Mouse (Mus musculus) thymus, postnatal 4 days (tissue): ENCODE data around the gene Lzts2.

Experiments
- DNase-seq: peaks from one replicate; pipeline ENCODE4 v3.0.0; 2021

Lzts2 gene

DNA sequence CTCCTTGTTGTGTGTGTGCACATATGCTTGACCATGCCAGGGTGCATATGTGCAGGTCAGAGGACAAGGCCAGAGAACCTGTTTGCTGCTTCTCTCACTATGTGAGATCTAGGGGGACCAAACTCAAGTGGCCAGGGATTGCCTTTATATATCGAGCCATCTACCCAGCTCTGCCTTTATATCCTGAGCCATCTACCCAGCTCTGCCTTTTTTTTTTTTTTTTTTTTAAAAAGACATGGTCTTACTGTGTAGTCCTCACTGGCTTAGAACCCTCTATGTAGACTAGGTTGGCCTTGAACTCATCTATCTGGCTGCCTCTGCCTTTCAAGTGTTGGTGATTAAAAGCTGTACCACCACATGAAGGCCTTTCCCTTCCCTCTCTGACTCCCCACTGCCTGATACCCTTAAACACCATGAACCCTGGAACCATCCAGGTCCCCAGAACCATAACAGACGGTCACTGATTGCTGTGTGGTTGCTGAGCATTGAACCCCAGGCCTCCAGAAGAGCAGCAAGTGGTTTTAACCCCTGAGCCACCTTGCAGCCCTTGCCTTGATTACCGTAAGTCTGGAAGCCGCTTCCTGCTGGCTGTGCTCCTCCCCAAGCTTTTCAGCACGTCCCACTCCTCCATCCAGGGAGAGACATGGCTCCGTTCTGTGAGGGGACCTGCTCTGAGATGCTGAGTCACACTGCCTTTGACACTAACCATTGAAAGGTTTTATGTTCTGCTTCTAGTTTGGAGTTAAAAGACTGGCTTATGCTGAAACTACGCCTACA is 10.3 kb upstream of the Lzts2 start:
- no peak for DNase-seq

DNA sequence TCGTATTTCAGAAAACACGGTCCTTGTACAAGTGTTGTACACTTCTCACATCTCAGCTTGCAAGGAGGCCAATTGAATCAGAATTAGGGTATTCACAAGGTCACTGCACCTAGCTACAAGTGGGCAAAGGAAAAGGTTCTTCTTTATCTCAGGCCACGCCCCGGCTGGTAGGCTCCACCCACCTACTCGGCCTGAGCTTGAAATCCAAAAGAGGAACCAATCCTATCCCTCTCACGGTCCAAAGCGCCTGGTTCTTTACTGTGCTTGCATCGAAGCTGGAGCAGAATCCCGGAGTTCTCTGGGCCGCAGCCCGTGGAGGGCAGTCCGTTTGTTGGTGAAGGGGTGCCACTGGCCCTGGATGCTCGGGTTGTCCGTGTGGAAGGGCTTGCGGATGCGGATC is 8.8 kb upstream of the Lzts2 start, which contains the start of gene Twnk:
Gene Twnk (plus strand): TSS at position 220 of the 400 bp plus-strand sequence.
- peak; percentile 68 for DNase-seq

DNA sequence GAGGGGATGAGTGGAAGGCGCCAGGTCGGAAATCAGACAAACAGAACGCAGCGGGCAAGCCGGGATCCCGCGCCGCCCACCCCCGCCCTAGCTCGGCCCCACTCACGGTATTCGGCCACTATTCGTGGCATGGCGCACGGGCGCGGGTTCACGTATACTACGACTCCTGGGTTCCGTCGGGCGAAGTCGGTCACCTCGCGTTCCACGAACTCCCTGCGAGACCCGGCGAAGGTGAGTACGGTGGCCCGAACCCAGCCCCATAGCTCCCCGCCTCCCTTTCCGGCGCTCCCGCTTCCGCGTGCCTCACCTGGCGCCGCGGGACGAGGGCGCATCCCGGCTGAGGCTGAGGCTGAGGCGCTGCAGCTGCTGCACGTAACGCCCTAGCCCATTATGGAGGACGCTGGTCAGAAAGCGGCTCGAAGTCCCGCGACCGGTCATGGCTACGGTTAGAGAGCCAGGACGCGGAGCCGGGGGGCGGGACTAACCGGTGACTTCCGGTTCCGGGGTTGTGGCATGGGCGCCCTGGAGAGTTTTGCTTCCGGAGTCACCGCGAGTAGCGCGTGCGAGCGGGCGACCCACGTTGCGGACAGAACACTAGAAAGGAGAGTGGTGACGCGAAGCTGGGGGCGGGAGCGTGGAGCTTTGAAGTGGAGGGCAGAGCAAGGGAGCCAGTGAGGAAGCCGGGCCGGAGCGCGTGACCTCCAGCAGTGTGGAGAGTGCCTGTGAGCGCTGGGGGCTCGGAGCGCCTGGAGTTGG is 8.1 kb upstream of the Lzts2 start, which contains the start of gene Mrpl43:
Gene Mrpl43 (minus strand): TSS at position 486 of the 756 bp plus-strand sequence.
- peak; percentile 99 for DNase-seq

DNA sequence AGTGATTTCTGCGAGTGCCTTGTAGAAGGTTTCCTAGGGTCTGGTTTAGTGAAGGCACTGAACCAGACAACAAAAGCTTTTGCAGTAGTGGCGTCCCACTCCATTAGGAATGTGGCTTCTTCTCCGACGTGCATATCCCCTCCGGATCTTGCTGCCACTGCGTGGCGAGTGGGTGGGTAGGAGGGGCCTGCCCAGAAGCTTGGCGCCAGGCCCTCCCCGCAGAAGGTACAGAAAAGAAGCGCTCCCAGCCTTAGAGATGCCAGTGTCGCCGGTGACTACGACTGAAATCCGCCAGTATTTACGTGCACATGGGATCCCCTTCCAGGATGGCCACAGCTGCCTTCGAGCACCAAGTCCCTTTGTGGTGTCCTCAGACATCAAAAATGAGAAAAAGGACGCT is 7.2 kb upstream of the Lzts2 start:
- DNase-seq: no peak

DNA sequence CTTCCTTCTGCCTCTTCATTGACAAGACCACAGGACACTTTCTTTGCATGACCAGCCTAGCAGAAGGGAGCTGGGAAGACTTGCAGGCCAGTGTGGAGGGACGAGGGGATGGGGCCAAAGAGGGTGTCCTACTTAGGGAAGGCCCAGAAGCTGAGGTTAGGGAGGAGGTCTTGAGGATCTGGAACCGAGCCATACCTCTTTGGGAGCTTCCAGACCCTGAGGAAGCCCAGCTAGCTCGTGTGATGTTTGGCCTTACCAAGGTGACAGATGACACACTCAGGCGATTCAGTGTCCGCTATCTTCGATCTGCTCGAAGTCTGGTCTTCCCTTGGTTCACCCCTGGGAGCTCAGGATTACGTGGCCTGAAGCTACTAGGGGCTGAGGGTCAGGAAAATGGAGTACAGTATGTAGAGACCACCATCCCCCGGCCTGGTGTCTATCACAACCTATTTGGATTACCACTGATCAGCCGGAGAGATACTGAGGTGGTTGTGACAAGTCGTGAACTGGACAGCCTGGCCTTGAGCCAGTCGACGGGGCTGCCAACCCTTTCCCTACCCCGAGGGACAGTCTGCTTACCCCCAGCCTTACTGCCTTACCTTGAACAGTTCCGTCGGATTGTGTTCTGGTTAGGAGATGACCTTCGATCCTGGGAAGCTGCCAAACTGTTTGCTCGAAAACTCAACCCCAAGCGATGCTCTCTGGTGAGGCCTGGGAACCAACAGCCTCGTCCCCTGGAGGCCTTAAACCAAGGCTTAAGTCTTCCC is 6.6 kb upstream of the Lzts2 start:
- no peak for DNase-seq

DNA sequence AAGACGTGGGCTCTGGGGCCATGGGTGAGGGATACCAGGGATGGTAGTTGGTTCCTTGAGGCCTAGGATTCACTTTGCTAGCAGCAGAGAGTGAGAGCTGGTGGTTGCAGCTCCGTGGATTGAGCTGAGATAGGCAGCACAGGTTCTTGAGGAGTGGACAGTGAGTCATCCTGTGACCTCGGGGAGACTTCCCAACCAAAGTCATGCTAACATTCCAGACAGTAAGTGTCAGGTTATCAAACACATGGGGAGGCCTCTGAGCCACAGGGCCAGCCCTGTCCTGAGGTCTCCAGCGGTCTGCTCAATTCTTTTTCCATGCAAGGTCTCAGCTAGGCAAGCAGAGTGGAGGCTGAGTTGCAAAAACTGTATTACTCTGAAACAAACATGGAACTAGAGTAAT is 3.6 kb upstream of the Lzts2 start:
- no peak for DNase-seq

DNA sequence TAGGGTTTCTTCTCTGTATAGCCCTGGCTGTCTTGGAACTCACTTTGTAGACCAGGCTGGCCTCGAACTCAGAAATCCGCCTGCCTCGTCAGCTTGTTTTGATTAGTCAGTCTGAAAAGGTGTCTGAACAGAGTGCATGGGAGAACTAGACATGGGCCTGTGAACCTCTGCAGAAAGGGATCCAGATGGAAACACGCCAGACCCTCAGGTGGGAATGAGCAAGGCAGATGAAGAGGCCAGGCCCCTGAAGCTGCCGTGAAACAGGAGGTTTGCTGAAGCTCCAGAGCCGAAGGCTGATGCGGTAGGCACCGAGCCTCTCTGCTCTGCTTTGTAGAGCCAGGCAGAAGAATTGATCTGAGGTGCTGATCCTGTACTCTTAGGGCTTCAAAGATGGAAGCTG is 2.0 kb upstream of the Lzts2 start:
- peak; percentile 7 for DNase-seq

DNA sequence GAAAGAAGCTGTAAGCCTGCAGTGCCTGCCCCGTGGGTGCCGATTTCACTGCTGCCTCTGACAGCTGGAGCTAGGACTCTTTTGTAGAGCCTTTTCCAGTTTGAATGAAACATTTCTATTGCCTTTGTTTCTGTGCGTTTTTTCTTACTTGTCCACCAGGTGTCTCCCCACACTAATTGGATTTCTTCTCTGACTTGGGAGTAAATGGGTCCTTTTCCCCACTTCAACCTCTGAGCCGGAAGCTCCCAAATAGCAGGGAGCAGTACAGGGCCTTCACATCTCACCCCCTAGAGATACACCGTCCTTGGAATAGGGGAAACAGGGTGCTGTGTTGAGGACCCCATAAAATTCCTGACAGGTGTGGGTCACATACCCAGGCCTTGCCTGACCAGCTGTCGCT is 1.6 kb upstream of the Lzts2 start:
- DNase-seq: peak; percentile 11

DNA sequence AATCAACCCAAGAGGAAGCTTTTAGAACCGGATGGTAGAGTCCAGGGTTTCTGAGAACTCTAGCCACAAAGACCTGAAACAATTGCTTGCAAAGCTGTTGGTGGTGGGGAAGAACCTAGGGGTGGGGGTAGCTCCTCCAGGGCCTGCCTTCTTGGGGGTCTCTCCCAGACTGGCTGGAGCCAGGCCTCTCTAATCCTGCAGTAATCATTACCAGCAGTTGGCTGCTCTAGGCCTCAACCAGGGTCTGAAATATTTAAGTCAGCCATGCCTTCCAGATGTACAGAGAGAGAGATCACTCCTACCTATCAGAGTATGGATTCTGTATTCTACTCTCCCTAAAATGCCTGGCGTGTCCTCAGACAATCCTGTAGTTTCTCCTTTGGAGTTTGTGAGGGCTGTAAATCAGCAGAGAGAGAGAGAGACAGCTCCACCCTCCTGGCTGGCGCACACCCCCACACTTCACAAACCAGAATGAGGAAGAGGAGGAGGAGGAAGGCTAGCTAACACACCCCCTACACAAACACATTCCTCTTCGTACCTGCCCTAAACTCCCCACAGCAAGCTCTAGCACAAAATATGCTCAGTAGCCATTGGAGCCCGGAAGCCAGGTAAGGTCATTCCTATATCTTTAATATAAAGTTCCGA is 511 bp upstream of the Lzts2 start:
- DNase-seq: no peak

DNA sequence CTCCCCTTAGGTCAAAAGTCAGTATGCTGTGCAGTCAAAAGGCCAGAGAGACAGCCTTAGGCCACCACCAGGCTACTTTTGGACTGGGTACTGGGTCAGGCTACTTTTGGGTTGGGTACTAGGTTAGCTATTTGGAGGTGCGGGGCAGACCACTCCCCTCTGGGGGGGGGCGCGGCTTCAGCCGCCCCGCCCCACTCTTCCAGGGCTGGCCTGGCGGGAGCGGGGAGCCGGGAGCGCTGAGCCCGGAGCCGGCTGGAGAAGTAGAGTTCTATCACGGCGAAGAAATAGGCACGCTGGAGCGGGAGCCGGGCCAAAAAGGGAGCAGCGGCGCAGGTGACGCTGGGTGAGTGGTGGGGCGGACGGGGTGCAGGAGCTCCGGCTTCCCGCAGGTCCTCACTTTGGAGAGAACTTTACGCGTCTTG is 778 bp downstream of the Lzts2 start:
- DNase-seq: peak; percentile 68

DNA sequence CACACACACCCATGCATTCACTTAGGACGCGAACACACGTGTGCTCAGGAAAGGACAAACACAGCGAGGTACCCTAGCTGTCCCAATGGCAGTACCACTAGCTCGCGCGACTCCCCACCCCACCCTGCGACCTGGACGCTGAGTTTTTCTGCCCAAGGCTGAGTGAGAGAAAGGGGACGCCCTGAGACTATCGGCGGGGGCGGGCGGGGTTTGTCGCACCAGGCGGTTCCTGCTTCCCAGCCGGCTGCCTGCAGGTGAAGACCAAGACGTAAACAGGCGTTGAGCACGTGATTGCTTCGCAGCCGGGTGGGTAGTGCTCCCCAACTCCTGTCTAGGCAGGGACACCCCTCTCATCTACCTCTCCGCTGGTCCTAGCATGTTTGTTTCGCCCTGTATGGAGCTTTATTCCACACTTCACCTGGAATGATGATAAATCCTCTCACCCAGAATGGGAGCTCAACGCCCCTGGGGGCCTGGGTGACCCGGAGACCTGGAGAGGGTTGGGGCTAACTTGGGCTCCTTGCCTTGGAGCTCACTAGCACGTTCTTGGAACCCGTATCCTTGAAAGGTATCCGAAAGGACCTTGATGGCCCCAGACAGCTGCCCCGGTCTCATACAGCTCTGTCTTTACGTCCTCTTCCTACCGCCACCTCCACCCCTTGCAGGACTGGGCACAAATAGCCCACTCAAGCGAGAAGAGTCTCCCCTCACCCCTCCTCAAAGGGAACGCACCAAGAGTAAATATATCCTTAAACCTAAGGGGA is 1.5 kb downstream of the Lzts2 start:
- peak; percentile 85 for DNase-seq

DNA sequence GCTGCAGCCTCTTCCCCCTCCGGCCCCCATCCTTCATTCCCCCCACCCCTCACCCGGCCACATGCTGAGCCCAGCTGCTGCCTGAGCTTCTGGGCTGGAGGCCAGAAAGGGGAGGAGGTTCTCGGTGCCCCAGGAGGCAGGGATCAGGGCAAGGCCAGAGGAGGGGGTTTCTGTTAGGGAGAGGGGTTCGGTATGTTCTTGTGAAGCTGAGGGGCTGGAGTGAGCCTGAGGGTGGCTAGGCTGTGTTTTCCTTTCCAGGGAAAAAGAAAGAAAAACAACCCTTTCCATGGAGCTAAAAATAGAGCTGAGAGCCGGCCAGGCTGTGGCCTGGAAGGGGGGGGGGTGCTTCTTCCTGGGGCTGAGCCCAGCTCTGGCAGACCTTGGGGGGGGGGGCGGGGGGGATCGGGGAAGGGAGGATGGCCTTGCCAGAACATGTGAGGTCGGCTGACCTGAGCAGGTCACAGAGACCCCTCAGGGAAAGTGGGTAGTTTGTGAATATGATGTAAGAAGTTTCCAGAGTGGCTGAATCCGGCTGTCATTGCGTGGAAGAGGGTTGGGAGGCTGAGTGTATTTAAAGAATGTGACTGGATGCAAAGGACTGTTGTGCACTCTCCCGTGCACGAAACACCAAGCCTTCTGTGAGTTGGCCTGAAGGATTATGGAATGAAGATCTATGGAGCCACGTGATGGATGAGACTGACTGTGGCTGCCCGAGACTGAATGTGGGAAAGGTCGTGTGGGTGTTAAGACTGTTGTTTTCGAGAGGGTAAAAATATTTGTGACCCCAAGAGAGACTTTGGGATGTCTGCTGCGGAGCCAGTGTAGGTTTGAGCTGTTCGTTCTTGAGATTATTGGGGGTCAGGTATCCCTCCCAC is 2.4 kb downstream of the Lzts2 start:
- no peak for DNase-seq

DNA sequence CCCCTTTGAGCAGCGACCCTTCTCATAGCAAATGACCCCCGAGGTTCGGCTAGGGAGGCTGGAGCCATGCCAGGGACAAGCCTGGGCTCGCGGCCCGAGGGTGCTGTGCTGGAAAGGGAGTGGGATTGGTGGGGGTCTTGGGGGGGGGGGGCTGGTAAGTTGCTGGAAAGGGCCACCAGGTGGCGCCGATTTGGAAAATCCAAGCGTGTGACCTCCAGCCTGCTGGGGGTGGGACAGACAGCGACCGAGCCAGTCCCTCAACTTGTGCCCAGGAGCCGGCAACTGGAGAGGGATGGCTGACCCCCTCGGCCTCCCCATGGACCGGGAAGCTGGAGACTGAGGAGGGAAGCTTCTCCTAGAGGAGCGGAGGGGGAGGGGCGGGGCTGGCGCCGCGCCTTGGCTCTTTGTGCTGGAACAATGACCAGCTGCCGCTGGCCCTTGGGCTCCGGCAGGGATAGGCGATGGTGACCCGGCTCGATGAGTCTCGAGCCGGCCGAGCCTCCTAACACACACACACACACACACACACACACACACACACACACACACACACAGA is 3.1 kb downstream of the Lzts2 start:
- DNase-seq: peak; percentile 66

DNA sequence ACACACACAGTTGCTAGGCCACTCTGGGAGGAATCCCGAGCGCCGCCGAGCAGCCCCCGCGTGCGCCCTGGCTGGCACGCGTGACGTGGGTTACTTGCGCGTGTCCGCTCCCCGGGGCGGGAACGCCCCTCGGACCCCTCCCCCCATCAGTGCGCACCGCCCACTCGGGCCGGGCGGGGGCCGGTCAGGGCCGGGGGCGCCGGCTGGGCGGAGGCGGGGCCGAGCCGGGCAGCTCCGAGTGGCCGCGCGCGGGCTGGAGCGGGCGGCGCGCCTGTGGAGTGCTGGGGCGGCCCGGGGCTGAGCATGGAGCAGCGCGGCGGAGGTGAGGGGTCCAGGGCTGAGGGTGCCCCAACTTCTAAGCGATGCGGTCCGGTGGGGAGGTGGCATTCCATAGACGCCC is 3.7 kb downstream of the Lzts2 start:
- DNase-seq: peak; percentile 59

DNA sequence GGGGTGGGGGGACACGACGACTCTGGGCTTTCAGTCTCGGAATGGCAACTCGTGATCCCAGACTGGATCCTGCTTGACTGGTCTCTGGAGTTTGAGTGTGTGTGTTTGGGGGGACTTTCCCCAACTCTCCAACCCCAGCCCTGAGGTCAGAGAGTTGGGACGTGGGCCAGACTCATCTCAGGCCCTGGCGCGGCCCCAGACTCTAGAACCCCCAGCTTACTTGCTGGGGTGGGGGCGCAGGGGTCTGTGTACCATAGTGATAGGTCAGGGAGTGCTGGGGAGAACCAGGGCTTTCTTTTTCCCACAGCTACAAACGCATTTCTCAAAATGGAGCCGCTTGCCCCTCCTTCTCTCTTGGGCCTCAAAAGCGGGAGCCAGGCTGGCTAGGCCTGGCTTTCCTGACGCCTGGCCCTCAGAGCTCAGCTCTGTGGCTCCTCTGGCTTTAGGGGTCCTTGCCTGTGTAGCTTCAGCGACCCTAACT is 4.2 kb downstream of the Lzts2 start:
- no peak for DNase-seq

DNA sequence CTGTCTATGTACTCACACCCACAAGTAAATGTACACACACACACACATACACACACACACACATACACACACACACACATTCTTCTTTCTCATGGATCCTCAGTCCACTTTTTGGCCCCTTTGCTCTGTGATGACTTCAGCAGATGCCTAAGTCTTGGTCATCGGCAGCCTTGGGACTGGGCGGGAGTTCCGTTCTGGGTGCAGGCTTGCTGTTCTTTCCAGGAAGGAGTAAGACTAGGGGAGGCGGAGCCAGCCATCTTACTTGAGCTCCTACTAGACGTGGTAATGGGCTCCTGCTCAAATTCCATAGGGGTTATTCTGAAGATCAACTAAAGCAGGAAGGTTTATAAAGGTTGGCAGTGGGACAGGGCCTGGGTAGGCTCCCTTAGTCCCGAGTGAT is 6.1 kb downstream of the Lzts2 start:
- DNase-seq: no peak

DNA sequence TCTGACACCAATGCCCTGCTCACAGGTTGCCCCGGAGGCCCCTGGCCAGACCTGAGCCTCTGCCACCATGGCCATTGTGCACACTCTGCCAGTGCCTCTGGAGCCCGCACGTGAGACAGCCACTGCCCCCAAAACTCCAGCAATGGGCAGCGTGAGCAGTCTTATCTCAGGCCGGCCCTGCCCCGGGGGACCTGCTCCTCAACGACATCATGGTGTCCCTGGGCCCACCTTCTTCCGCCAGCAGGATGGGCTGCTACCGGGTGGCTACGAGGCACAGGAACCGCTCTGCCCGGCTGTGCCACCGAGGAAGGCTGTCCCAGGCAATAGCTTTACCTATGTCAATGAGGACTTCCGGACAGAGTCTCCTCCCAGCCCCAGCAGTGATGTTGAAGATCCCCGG is 7.1 kb downstream of the Lzts2 start:
- DNase-seq: no peak

DNA sequence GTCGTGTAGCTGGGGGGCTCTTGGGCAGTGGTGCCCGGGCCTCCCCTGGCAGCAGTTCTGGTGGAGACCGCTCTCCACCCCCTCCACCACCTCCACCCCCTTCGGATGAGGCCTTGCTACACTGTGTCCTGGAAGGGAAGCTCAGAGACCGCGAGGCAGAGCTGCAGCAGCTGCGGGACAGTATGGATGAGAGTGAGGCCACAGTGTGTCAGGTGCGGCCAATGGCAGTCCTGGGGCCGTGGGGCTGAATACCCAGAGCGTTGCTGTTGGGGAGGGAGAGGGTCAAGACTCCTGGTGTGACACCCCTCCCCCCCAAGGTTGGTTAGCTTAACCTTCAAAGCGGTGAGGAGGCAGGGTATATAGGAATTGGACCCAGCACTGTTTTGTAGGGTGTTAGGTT is 9.8 kb downstream of the Lzts2 start:
- DNase-seq: no peak

DNA sequence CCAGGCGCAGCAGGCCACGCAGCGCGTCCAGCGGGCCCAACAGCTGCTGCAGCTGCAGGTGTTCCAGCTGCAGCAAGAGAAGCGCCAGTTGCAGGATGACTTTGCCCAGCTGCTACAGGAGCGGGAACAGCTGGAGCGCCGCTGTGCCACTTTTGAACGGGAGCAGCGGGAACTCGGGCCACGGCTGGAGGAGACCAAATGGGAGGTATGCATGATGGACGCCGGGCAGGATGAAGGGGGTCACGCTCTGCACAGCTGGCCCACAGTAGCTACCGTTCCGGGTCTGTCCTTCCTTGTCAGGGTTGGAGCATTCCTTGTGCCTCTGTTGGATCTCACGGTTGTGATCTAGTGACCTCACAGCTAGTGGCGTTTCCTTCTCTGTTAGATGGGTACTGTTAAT is 10.6 kb downstream of the Lzts2 start:
- peak; percentile 8 for DNase-seq

DNA sequence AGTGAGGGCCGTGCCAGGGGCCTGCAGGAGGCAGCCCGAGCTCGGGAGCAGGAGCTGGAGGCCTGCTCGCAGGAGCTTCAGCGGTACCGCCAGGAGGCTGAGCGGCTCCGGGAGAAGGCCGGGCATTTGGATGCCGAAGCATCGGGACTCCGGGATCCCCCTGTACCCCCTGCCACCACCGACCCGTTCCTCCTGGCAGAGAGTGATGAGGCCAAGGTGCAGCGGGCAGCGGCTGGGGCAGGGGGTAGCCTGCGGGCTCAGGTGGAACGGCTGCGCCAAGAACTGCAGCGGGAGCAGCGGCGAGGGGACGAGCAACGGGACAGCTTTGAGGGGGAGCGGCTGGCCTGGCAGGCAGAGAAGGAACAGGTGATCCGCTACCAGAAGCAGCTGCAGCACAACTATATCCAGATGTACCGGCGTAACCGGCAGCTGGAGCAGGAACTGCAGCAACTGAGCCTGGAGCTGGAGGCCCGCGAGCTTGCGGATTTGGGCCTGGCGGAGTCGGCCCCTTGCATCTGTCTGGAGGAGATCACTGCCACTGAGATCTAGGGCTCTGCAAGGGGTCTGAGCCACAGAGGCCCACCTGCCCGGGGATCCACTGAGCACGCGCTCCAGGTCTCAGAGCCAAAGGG is 11.8 kb downstream of the Lzts2 start:
- DNase-seq: no peak
